1 mouse cellular context compared by ENCODE assay signal in the genomic region with DNA sequence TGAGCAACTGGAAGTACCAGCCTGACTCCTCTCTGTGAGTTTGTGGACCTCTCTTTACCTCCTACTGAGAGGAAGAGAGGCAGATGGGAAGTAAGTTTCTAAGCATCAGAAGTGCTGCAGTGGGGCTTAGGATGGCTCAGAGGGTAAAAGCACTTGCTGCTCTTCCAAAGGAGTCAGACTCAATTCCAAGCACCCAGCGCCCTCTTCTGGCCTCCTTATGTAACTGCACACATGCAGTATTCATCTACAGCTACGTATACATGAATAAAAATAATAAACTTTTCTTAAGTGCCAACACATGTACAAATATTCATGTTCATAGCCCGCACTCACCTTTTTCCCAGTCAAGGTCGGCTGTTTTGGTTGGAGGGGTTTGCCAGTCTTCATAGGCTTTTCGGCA.
TF ChIP-seq lines count a peak whose summit lies in the region.

No protein-coding gene starts in this region.

TF ChIP-seq in MEL, 35 proteins besides CTCF, POLR2A, EP300 and RAD21:
- TF ChIP-seq MAZ (IDR thresholded peaks at IDR 0.05; ENCODE audit: low read depth, low read length) (no peak), NELFE (IDR thresholded peaks at IDR 0.05; ENCODE audit: low read depth, low read length) (no peak), GABPA (IDR thresholded peaks at IDR 0.05; ENCODE audit: low read depth, low read length) (no peak), RCOR1 (IDR thresholded peaks at IDR 0.05; ENCODE audit: low read depth, low read length) (no peak), BHLHE40 (IDR thresholded peaks at IDR 0.05; ENCODE audit: borderline replicate concordance, low read depth, low read length) (no peak), E2F4 (IDR thresholded peaks at IDR 0.05; ENCODE audit: borderline replicate concordance, low read depth, low read length) (no peak), HCFC1 (IDR thresholded peaks at IDR 0.05; ENCODE audit: low read depth, low read length) (no peak), POLR2AphosphoS5 (IDR thresholded peaks at IDR 0.05; ENCODE audit: borderline replicate concordance, low read depth, low read length) (no peak)
